Mouse (Mus musculus) myocyte (in vitro differentiated cells): ENCODE measurements at regions not wholly inside any gene's neighbourhood (a gene's known extent, or its start where the extent isn't known, plus 50 kb on each side); places are given as distances from the start of the nearest gene placed in this dataset.

Source experiments
- H3K27me3 ChIP-seq: one replicate; pipeline ENCODE4 v1.6.1; 2011; ENCODE audit not compliant: control insufficient read depth, insufficient read depth, insufficient read length
- H3K36me3 ChIP-seq: one replicate; pipeline ENCODE4 v1.6.1; 2011; ENCODE audit not compliant: control insufficient read depth, insufficient read depth
- H3K4me2 ChIP-seq: one replicate; pipeline ENCODE4 v1.6.1; 2011; ENCODE audit warnings: low read depth, control low read depth
- H3K4me3 ChIP-seq: one replicate; pipeline ENCODE4 v1.5.1; 2011; ENCODE audit warnings: mild to moderate bottlenecking, control low read depth, moderate library complexity
- H3K79me2 ChIP-seq: one replicate; pipeline ENCODE4 v1.6.1; 2011; ENCODE audit not compliant: control insufficient read depth, insufficient read depth
- H3ac ChIP-seq: one replicate; pipeline ENCODE4 v1.6.1; 2011; ENCODE audit not compliant: control insufficient read depth, insufficient read length
- CEBPB ChIP-seq: IDR thresholded peaks from 2 replicates; pipeline ENCODE4 v1.6.1; 2011; ENCODE audit warnings: mild to moderate bottlenecking, moderate library complexity; ENCODE audit not compliant: poor library complexity, insufficient read depth, severe bottlenecking
- E2F4 ChIP-seq: IDR thresholded peaks from one replicate; pipeline ENCODE4 v1.6.1; 2011; ENCODE audit warnings: mild to moderate bottlenecking, control low read depth, moderate library complexity; ENCODE audit not compliant: insufficient read depth
- MAX ChIP-seq: IDR thresholded peaks from one replicate; pipeline ENCODE4 v1.6.1; 2011; ENCODE audit warnings: low read depth, mild to moderate bottlenecking, control low read depth
- MYOD1 ChIP-seq, 3 experiments: IDR thresholded peaks; one replicate each; pipeline ENCODE4 v1.6.1; 2011; ENCODE audit warnings: control low read depth in 2 of 3, low read depth in 2 of 3, mild to moderate bottlenecking in 2 of 3, moderate library complexity in 1 of 3; ENCODE audit not compliant: insufficient read length in 2 of 3, control insufficient read depth in 1 of 3
- MYOG ChIP-seq, 3 experiments: IDR thresholded peaks; one replicate each; pipeline ENCODE4 v1.6.1; 2011; ENCODE audit warnings: control low read depth in 2 of 3, low read depth in 2 of 3, mild to moderate bottlenecking in 2 of 3; ENCODE audit not compliant: insufficient read length in 2 of 3, control insufficient read depth in 1 of 3, insufficient read depth in 1 of 3
- POLR2A ChIP-seq: IDR thresholded peaks from one replicate; pipeline ENCODE4 v1.6.1; 2011; ENCODE audit warnings: low read depth, mild to moderate bottlenecking, control low read depth, moderate library complexity; ENCODE audit not compliant: insufficient read length
- POLR2AphosphoS2 ChIP-seq: IDR thresholded peaks from one replicate; pipeline ENCODE4 v1.6.1; 2011; ENCODE audit warnings: low read depth, control low read depth; ENCODE audit not compliant: insufficient read length
- REST ChIP-seq: IDR thresholded peaks from one replicate; pipeline ENCODE4 v1.6.1; 2011; ENCODE audit warnings: mild to moderate bottlenecking, control low read depth, moderate library complexity; ENCODE audit not compliant: insufficient read depth, insufficient read length
- SRF ChIP-seq: IDR thresholded peaks from one replicate; pipeline ENCODE4 v1.6.1; 2011; ENCODE audit warnings: low read depth; ENCODE audit not compliant: control insufficient read depth, insufficient read length
- TCF12 ChIP-seq: IDR thresholded peaks from one replicate; pipeline ENCODE4 v1.6.1; 2011; ENCODE audit warnings: mild to moderate bottlenecking, control low read depth; ENCODE audit not compliant: poor library complexity, insufficient read depth, severe bottlenecking
- TCF3 ChIP-seq: IDR thresholded peaks from one replicate; pipeline ENCODE4 v1.6.1; 2011; ENCODE audit warnings: low read depth, control low read depth; ENCODE audit not compliant: insufficient read length
- USF1 ChIP-seq: IDR thresholded peaks from one replicate; pipeline ENCODE4 v1.6.1; 2011; ENCODE audit warnings: low read depth, mild to moderate bottlenecking, control low read depth, moderate library complexity

DNA sequence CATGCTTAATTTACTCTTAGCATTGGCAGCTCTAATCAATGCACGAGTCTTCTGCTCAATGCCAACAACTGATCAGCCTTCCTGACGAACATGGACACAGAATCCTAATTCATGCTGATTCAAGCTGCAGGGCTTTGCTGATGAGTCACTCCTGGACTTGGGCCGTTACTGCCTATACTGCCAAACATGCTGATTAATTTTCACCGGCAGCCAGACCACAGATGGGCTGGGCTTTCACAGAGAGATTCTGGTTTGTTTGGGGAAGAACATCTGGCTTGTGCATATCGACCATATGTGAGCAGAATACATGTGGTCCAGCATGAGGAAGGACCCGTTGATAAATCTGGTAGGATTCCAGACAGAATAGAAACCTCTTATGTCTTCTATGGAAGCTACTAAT, 358.9 kb downstream of the Xylt1 start:
- H3K79me2 ChIP-seq = no peaks in the 10 kb centered on the region
- no peak overlapping the region for H3ac ChIP-seq
- H3K4me3 ChIP-seq = no peak overlapping the region
- H3K27me3 ChIP-seq = no peaks in the 10 kb centered on the region
- no peak for TF ChIP-seq SRF
- TF ChIP-seq REST = no peak
- no peak for TF ChIP-seq POLR2AphosphoS2
- no peak for TF ChIP-seq E2F4
- TF ChIP-seq MYOG (IDR thresholded peaks at IDR 0.05; ENCODE audit: control insufficient read depth in 1 of 3, insufficient read depth in 1 of 3, insufficient read length in 2 of 3, low read depth in 2 of 3) = no peak
- TF ChIP-seq TCF12 = peak; percentile 3
- TF ChIP-seq MYOD1 (IDR thresholded peaks at IDR 0.05; ENCODE audit: control insufficient read depth in 1 of 3, insufficient read length in 2 of 3, low read depth in 2 of 3) = no peak
- H3K36me3 ChIP-seq = no peaks in the 10 kb centered on the region
- H3K4me2 ChIP-seq = peak overlapping the region; percentile 55

GRCm38 (mm10) chr7:117735699-117736020, 354.9 kb downstream of the Xylt1 start:
- no peaks in the 10 kb centered on the region for H3K27me3 ChIP-seq
- H3K4me2 ChIP-seq = no peak overlapping the region

GRCm38 (mm10) chr7:117734994-117735698, 354.4 kb downstream of the Xylt1 start:
- TF ChIP-seq MYOG (IDR thresholded peaks at IDR 0.05; ENCODE audit: control insufficient read depth in 1 of 3, insufficient read depth in 1 of 3, insufficient read length in 2 of 3, low read depth in 2 of 3) (no peak), TCF3 (no peak)
- Histone ChIP-seq H3ac (no peak overlapping the region), H3K79me2 (no peaks in the 10 kb centered on the region), H3K4me3 (no peak overlapping the region), H3K36me3 (no peaks in the 10 kb centered on the region), H3K4me2 (no peak overlapping the region), H3K27me3 (no peaks in the 10 kb centered on the region)

More at GRCm38 (mm10) chr7:117735699-117736020, 354.9 kb downstream of the Xylt1 start:
- Histone ChIP-seq H3ac (no peak overlapping the region), H3K36me3 (no peaks in the 10 kb centered on the region), H3K79me2 (no peaks in the 10 kb centered on the region), H3K4me3 (no peak overlapping the region)
- no peak for TF ChIP-seq MYOD1 (IDR thresholded peaks at IDR 0.05; ENCODE audit: control insufficient read depth in 1 of 3, insufficient read length in 2 of 3, low read depth in 2 of 3)
- no peak for TF ChIP-seq MAX
- TF ChIP-seq POLR2A = no peak
- TF ChIP-seq USF1 = no peak
- no peak for TF ChIP-seq TCF12
- no peak for TF ChIP-seq CEBPB
- TF ChIP-seq MYOG (IDR thresholded peaks at IDR 0.05; ENCODE audit: control insufficient read depth in 1 of 3, insufficient read depth in 1 of 3, insufficient read length in 2 of 3, low read depth in 2 of 3) = no peak
- no peak for TF ChIP-seq SRF
- no peak for TF ChIP-seq TCF3
- TF ChIP-seq POLR2AphosphoS2 = no peak
- TF ChIP-seq REST = no peak
- TF ChIP-seq E2F4 = no peak

DNA sequence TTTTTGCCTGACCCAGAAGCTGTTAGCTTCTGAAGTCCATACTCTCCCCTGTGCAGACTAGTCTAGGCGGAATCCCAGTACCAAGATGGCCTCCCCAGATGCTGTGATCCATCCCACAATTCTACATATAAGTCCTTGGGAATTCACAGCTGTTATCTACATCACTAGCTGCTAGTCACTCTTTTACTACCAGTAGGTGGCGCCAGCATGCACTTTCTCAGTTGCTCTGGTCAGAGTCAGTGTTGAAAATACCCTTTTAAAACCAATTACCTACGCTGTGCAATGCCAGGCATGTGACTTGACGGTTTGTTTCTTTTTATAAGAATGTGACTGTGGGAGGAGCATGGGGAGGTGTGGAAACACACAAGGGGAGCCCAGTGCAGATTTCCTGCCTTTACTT, 348.3 kb downstream of the Xylt1 start:
- Histone ChIP-seq H3K79me2 (no peaks in the 10 kb centered on the region), H3K4me3 (no peak overlapping the region), H3ac (no peak overlapping the region), H3K4me2 (no peak overlapping the region), H3K27me3 (no peaks in the 10 kb centered on the region), H3K36me3 (no peaks in the 10 kb centered on the region)
- TF ChIP-seq MAX (no peak), MYOG (IDR thresholded peaks at IDR 0.05; ENCODE audit: control insufficient read depth in 1 of 3, insufficient read depth in 1 of 3, insufficient read length in 2 of 3, low read depth in 2 of 3) (no peak), POLR2AphosphoS2 (no peak), E2F4 (no peak), REST (no peak), MYOD1 (IDR thresholded peaks at IDR 0.05; ENCODE audit: control insufficient read depth in 1 of 3, insufficient read length in 2 of 3, low read depth in 2 of 3) (no peak)
